Mouse (Mus musculus) lung, embryonic 16.5 days (tissue): ENCODE data around the gene Adgrb3. TPM values are rescaled to one million over a fixed set of nuclear protein-coding genes. Genes with fewer than 3 reads are reported as not detected.

Experiments
- ATAC-seq: fragments of 200-750 bp; cut with Nextera tagmentation; 2 replicates; pipeline ENCODE4 v1.8.0; 2017; ENCODE audit warnings: low read depth, mild to moderate bottlenecking, moderate library complexity
- H3K27ac ChIP-seq: fragments of 300-500 bp; sonication (generic); 2 replicates; pipeline ENCODE4 v1.5.1; 2014; ENCODE audit warnings: mild to moderate bottlenecking, control low read depth, low read length
- H3K27me3 ChIP-seq: fragments of 300-500 bp; sonication (generic); 2 replicates; pipeline ENCODE4 v1.6.1; 2014; ENCODE audit warnings: low read depth, low read length, mixed read lengths; ENCODE audit not compliant: control insufficient read depth, insufficient read depth
- H3K36me3 ChIP-seq: fragments of 300-500 bp; sonication (generic); 2 replicates; pipeline ENCODE4 v1.6.1; 2014; ENCODE audit warnings: low read length; ENCODE audit not compliant: control insufficient read depth, insufficient read depth
- H3K4me1 ChIP-seq: fragments of 300-500 bp; sonication (generic); replicated peaks from 2 replicates; pipeline ENCODE4 v1.6.1; 2014; ENCODE audit warnings: low read length, mixed read lengths; ENCODE audit not compliant: control insufficient read depth, insufficient read depth
- H3K4me2 ChIP-seq: fragments of 300-500 bp; sonication (generic); 2 replicates; pipeline ENCODE4 v1.6.1; 2014; ENCODE audit warnings: low read depth, low read length, control low read depth
- H3K4me3 ChIP-seq: fragments of 300-500 bp; sonication (generic); 2 replicates; pipeline ENCODE4 v1.5.1; 2014; ENCODE audit warnings: mild to moderate bottlenecking, low read length, control low read depth
- H3K9ac ChIP-seq: fragments of 300-500 bp; sonication (generic); 2 replicates; pipeline ENCODE4 v1.6.1; 2014; ENCODE audit warnings: low read length, control low read depth
- H3K9me3 ChIP-seq: fragments of 300-500 bp; sonication (generic); 2 replicates; pipeline ENCODE4 v1.6.1; 2016; ENCODE audit warnings: low read length; ENCODE audit not compliant: control insufficient read depth
- WGBS: fragments of 180-500 bp; shearing (Covaris S2); extraction: QIAGEN DNeasy Blood & Tissue Kit; methylation state at CpG from one replicate; pipeline ENCODE4 v1.1.7; 2014; 5-methylcytosine and 5-hydroxymethylcytosine counted together
- polyA plus RNA-seq: library from polyadenylated mRNA; unstranded; fragments of >200 nt; fragmentation: Nextera tagmentation; extraction: Ambion mirVana; gene quantifications from 2 replicates; pipeline ENCODE4 v1.2.1, GENCODE M21; 2015

Gene Adgrb3
- polyA plus RNA-seq, 1 experiment from 2014 or later: 0.51 TPM

GRCm38 (mm10) chr1:25085616-25086372 lies 743.7 kb downstream of the Adgrb3 start:
- Histone ChIP-seq H3K9ac (no peak overlapping the region), H3K36me3 (no peaks in the 10 kb centered on the region), H3K27me3 (no peaks in the 10 kb centered on the region), H3K4me2 (no peak overlapping the region), H3K27ac (no peak overlapping the region), H3K9me3 (no peaks in the 10 kb centered on the region), H3K4me1 (0 out of 2 replicates have a peak, but pooled peaks cover 2% of the 10 kb centered on the region), H3K4me3 (no peak overlapping the region)
- WGBS: 60% methylated on average over 14 of the region's 14 CpGs
- ATAC-seq: no peak

GRCm38 (mm10) chr1:25082377-25082776 lies 747.1 kb downstream of the Adgrb3 start:
- ATAC-seq: no peak
- Histone ChIP-seq H3K4me1 (0 out of 2 replicates have a peak, but pooled peaks cover 2% of the 10 kb centered on the region), H3K9me3 (no peaks in the 10 kb centered on the region), H3K27ac (no peak overlapping the region), H3K27me3 (no peaks in the 10 kb centered on the region), H3K9ac (no peak overlapping the region), H3K4me3 (no peak overlapping the region), H3K4me2 (no peak overlapping the region), H3K36me3 (no peaks in the 10 kb centered on the region)
- 55% methylated on average over 8 of the region's 8 CpGs for WGBS

DNA sequence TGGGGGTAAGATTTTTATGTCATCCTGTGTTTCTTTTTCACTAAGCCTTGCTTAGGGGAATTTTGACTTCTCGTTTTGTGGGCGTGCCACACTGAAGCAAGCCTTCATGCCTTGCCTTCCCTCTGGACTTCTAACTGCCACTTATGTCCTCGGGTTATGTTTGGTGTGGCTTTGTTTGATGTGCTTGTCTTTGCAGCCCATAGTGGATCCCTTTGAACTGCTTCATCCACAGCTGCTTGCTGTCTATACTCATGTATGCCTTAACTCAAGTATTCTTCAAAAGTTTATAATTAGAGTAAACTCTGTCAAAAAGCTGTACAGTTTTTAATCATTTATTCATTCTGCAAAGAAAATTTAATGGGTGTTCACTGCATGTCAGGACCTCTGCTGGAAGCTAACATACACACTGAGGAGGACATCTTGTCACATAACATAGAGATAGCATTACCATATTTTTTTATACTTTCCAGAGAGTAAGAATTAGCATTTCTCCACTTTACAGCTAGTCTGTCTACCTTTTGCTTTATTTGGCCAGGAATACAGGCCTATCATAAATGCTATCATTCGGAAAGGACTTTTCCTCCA lies 748.1 kb downstream of the Adgrb3 start:
- Histone ChIP-seq H3K27me3 (no peaks in the 10 kb centered on the region), H3K27ac (no peak overlapping the region), H3K9me3 (no peaks in the 10 kb centered on the region), H3K9ac (no peak overlapping the region), H3K4me1 (0 out of 2 replicates have a peak, but pooled peaks cover 2% of the 10 kb centered on the region), H3K4me2 (no peak overlapping the region), H3K36me3 (no peaks in the 10 kb centered on the region), H3K4me3 (no peak overlapping the region)
- peak; percentile 95 for ATAC-seq
- WGBS: 21% methylated on average over 4 of the region's 4 CpGs

DNA sequence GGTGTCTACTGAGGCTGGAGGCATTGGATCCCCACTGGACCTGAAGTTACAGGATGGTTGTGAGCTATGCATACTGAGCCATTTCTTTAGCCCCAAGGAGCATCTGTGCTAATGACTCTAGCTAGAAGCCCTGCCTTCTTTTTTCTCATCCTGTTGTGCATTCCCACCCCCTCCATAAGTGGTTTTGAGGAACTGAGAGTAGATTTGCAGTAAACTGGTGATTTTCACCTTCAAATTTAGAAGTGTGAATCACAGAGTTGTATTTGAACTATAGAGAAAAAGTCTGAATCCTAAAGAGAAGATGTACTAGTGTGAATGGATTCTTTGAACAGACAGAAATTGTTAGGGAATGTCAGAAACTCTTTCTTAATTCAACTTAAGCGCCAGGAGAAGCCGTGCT lies 750.1 kb downstream of the Adgrb3 start:
- Histone ChIP-seq H3K9ac (no peak overlapping the region), H3K27me3 (no peaks in the 10 kb centered on the region), H3K27ac (no peak overlapping the region), H3K4me1 (no peaks in the 10 kb centered on the region), H3K4me2 (no peak overlapping the region), H3K36me3 (no peaks in the 10 kb centered on the region), H3K9me3 (no peaks in the 10 kb centered on the region), H3K4me3 (no peak overlapping the region)
- ATAC-seq: no peak
- WGBS: 93% methylated on average over 2 of the region's 2 CpGs

DNA sequence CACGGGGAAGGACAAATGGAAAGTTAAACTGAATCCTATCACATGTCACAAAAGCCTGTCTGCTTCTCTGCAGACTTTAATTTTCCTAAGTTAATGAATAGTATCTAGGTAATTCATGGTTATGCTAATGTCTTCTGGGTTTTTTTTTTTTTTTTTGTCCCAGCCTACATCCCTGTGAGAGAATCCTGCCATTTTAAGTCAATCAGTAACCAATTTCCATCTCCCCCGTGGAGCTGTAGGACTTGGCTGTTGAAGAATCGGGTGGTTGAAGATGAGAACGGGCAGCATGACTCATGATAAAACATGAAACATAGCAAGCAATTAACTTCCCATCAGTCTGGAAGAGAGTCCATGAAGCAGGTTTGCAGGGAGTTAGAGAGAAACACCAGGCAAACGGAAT lies 753.6 kb downstream of the Adgrb3 start:
- H3K27ac ChIP-seq: no peak overlapping the region
- 64% methylated on average over 5 of the region's 5 CpGs for WGBS
- ATAC-seq: no peak
- H3K27me3 ChIP-seq: no peaks in the 10 kb centered on the region
- no peaks in the 10 kb centered on the region for H3K36me3 ChIP-seq
- H3K4me1 ChIP-seq: no peaks in the 10 kb centered on the region
- H3K9me3 ChIP-seq: no peaks in the 10 kb centered on the region
- no peak overlapping the region for H3K4me2 ChIP-seq
- H3K9ac ChIP-seq: no peak overlapping the region
- no peak overlapping the region for H3K4me3 ChIP-seq

GRCm38 (mm10) chr1:25063964-25064363 lies 765.5 kb downstream of the Adgrb3 start:
- peak; percentile 64 for ATAC-seq
- H3K9me3 ChIP-seq: no peaks in the 10 kb centered on the region
- no peak overlapping the region for H3K9ac ChIP-seq
- no peak overlapping the region for H3K27ac ChIP-seq
- no peaks in the 10 kb centered on the region for H3K27me3 ChIP-seq
- no peaks in the 10 kb centered on the region for H3K4me1 ChIP-seq
- H3K4me2 ChIP-seq: peak overlapping the region; percentile 37
- peak overlapping the region; percentile 28 for H3K4me3 ChIP-seq
- no peaks in the 10 kb centered on the region for H3K36me3 ChIP-seq
- WGBS: 17% methylated on average over 6 of the region's 6 CpGs

GRCm38 (mm10) chr1:25060935-25061334 lies 768.6 kb downstream of the Adgrb3 start:
- no peak overlapping the region for H3K27ac ChIP-seq
- H3K36me3 ChIP-seq: no peaks in the 10 kb centered on the region
- 77% methylated on average over 3 of the region's 3 CpGs for WGBS
- no peak overlapping the region for H3K9ac ChIP-seq
- H3K9me3 ChIP-seq: no peaks in the 10 kb centered on the region
- peaks cover 9% of the 10 kb centered on the region for H3K4me1 ChIP-seq
- H3K4me2 ChIP-seq: no peak overlapping the region
- H3K27me3 ChIP-seq: no peaks in the 10 kb centered on the region
- no peak for ATAC-seq
- no peak overlapping the region for H3K4me3 ChIP-seq

DNA sequence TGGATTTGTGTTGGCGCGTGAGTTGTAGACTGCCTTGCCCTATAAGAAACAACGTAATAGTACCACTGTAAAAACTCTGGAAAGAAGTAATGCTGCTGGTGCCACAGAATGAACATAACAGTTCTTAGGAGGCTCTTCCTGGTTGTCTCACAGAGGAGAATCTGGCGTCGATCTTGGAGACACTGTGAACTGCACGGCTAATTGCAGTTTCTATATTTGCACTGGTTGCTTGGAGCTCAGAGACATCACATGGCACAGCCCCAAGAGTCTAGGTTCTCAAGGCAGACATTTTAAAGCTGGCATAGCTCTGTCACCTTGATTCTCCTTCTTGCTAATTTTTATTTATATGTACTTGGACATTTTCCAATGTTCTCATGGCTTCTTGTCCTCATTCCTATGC lies 769.3 kb downstream of the Adgrb3 start:
- H3K4me1 ChIP-seq: peaks cover 9% of the 10 kb centered on the region
- no peaks in the 10 kb centered on the region for H3K9me3 ChIP-seq
- no peak overlapping the region for H3K27ac ChIP-seq
- H3K36me3 ChIP-seq: no peaks in the 10 kb centered on the region
- no peak overlapping the region for H3K4me3 ChIP-seq
- ATAC-seq: no peak
- H3K4me2 ChIP-seq: no peak overlapping the region
- H3K27me3 ChIP-seq: no peaks in the 10 kb centered on the region
- no peak overlapping the region for H3K9ac ChIP-seq
- WGBS: 68% methylated on average over 6 of the region's 6 CpGs

- 32% methylated on average over 2 of the region's 2 CpGs for WGBS
- peaks cover 9% of the 10 kb centered on the region for H3K4me1 ChIP-seq
- peak; percentile 95 for ATAC-seq
- no peaks in the 10 kb centered on the region for H3K36me3 ChIP-seq
- H3K27me3 ChIP-seq: no peaks in the 10 kb centered on the region
- H3K9ac ChIP-seq: no peak overlapping the region
- no peak overlapping the region for H3K27ac ChIP-seq
- no peak overlapping the region for H3K4me3 ChIP-seq
- no peaks in the 10 kb centered on the region for H3K9me3 ChIP-seq
- H3K4me2 ChIP-seq: no peak overlapping the region
These were observed 771.9 kb downstream of the Adgrb3 start for GRCm38 (mm10) chr1:25057656-25058055.
